Comparison of ENCODE assay signal across 11 mouse cellular contexts in the genomic region with DNA sequence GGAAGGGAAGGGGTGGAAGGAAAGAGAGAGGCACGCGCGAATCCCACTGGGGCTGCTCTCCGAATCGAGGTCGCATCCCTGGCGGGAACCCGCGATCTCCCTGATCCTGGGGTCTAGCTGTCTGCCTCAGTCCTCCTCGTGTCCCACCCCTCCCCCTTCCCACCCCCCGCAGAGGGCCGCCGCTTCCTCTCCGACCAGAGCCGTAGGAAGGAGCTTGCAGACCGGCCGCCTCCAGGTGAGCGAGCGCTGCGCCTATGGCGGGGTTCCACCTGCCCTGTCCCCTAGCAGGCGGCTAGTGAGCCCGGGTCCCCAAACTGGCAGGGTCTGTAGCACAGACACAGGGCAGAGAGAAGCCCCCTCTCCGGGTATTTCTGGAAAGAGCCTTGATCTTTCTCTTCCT. TPM values are rescaled to one million over a fixed set of nuclear protein-coding genes. Genes with fewer than 3 reads are reported as not detected.
A peak's percentile ranks its signal among the peaks of the same experiment; 100 is the strongest.
DNase-seq lines count a peak whose midpoint lies in the region; ATAC-seq and TF ChIP-seq lines count a peak whose summit lies in the region.
"Had no signal": no experiment of that assay in that cellular context is flagged by ENCODE, and none has a peak within 500 bp of the region (broad histone marks: within the 10 kb centered on the region; RNA-seq: fewer than 3 reads in every experiment).

No protein-coding gene starts in this region.

- TF ChIP-seq CTCF in layer of hippocampus, adult 2 months (conservative IDR thresholded peaks at IDR 0.05), result no peak

- no peaks in the 10 kb centered on the region for H3K36me3 ChIP-seq in heart, embryonic 14.5 days (ENCODE audit: control insufficient read depth, insufficient read depth, low read length)
- H3K36me3 ChIP-seq in embryonic facial prominence, embryonic 13.5 days, result no peaks in the 10 kb centered on the region
- no peaks in the 10 kb centered on the region for H3K36me3 ChIP-seq in limb, embryonic 10.5 days
- H3K36me3 ChIP-seq in neural tube, embryonic 13.5 days, result peaks cover 6% of the 10 kb centered on the region; the same call in 1 of the 2 replicates

- H3K4me1 ChIP-seq in heart, embryonic 14.5 days (ENCODE audit: control insufficient read depth in 2 of 2, insufficient read depth in 2 of 2, low read length in 2 of 2), result peaks cover 0 to 4% of the 10 kb centered on the region in 2 experiments; a peak in 2 of 4 replicates
- peaks cover 7% of the 10 kb centered on the region; the same call in 1 of the 2 replicates for H3K4me1 ChIP-seq in embryonic facial prominence, embryonic 13.5 days
- H3K4me1 ChIP-seq in limb, embryonic 10.5 days, result peaks cover 12% of the 10 kb centered on the region
- H3K4me1 ChIP-seq in neural tube, embryonic 13.5 days (replicated peaks), result peaks cover 7% of the 10 kb centered on the region

- peak overlapping the region; percentile 43; the same call in 1 of the 2 replicates for H3K9ac ChIP-seq in heart, embryonic 14.5 days (ENCODE audit: low read length)
- H3K9ac ChIP-seq in embryonic facial prominence, embryonic 13.5 days, result peak overlapping the region; percentile 61
- peak overlapping the region; percentile 59 for H3K9ac ChIP-seq in neural tube, embryonic 13.5 days

- ATAC-seq in heart, embryonic 14.5 days (ENCODE audit: insufficient number of reproducible peaks, insufficient read depth, low FRiP score, low read depth), result no peak
- ATAC-seq in embryonic facial prominence, embryonic 13.5 days (ENCODE audit: insufficient number of reproducible peaks, insufficient read depth, low FRiP score, low TSS enrichment, low read depth), result no peak
- ATAC-seq in neural tube, embryonic 13.5 days (ENCODE audit: low read depth), result peak; percentile 43

- no peak for DNase-seq in heart, adult 9 months (ENCODE audit: low spot score in 2 of 2)
- peak; percentile 47 for DNase-seq in limb, embryonic 10.5 days (ENCODE audit: low spot score)
- no peak for DNase-seq in layer of hippocampus, adult 9-11 months
- no peak for DNase-seq in layer of hippocampus, adult 2 months (ENCODE audit: low spot score in 2 of 2)
- no peak for DNase-seq in adrenal gland, postnatal 4 days (ENCODE audit: low spot score in 2 of 2)
- DNase-seq: heart, adult 2 months had no signal

- H3K4me2 ChIP-seq in heart, embryonic 14.5 days (ENCODE audit: low read length), result peak overlapping the region; percentile 63
- peak overlapping the region; percentile 68 for H3K4me2 ChIP-seq in embryonic facial prominence, embryonic 13.5 days
- H3K4me2 ChIP-seq in neural tube, embryonic 13.5 days, result peak overlapping the region; percentile 57

- under 1% methylated on average over 18 of the region's 24 CpGs for WGBS in heart, embryonic 14.5 days
- under 1% methylated on average over 23 of the region's 24 CpGs for WGBS in embryonic facial prominence, embryonic 13.5 days
- WGBS in limb, embryonic 10.5 days, result 1% methylated on average over 24 of the region's 24 CpGs
- WGBS in neural tube, embryonic 13.5 days, result 3% methylated on average over 24 of the region's 24 CpGs

- no peak overlapping the region for H3K27ac ChIP-seq in heart, embryonic 14.5 days (replicated peaks in 1 of 2; ENCODE audit: control insufficient read depth in 1 of 2, insufficient read depth in 1 of 2, low read depth in 2 of 2, low read length in 2 of 2)
- H3K27ac ChIP-seq in embryonic facial prominence, embryonic 13.5 days, result no peak overlapping the region
- no peak overlapping the region for H3K27ac ChIP-seq in limb, embryonic 10.5 days
- no peak overlapping the region for H3K27ac ChIP-seq in neural tube, embryonic 13.5 days (replicated peaks)
- H3K27ac ChIP-seq in layer of hippocampus, adult 2 months, result no peak overlapping the region
- H3K27ac ChIP-seq: heart, adult 2 months had no signal

- no peaks in the 10 kb centered on the region for H3K9me3 ChIP-seq in heart, embryonic 14.5 days (ENCODE audit: control insufficient read depth, low read length)
- no peaks in the 10 kb centered on the region for H3K9me3 ChIP-seq in embryonic facial prominence, embryonic 13.5 days
- no peaks in the 10 kb centered on the region for H3K9me3 ChIP-seq in limb, embryonic 10.5 days (replicated peaks)
- H3K9me3 ChIP-seq in neural tube, embryonic 13.5 days, result no peaks in the 10 kb centered on the region

- H3K4me3 ChIP-seq in heart, embryonic 14.5 days (ENCODE audit: control insufficient read depth in 1 of 2, insufficient read depth in 1 of 2, low read depth in 1 of 2, low read length in 2 of 2), result peak overlapping the region in 1 of 2 experiments; percentile 25; a peak in 1 of 4 replicates
- peak overlapping the region; percentile 37 for H3K4me3 ChIP-seq in embryonic facial prominence, embryonic 13.5 days
- H3K4me3 ChIP-seq in limb, embryonic 10.5 days, result peak overlapping the region; percentile 50
- peak overlapping the region; percentile 34 for H3K4me3 ChIP-seq in neural tube, embryonic 13.5 days
- H3K4me3 ChIP-seq in layer of hippocampus, adult 2 months, result no peak overlapping the region; the same call in 1 of the 2 replicates
- H3K4me3 ChIP-seq: heart, adult 2 months had no signal

- H3K27me3 ChIP-seq in heart, embryonic 14.5 days (ENCODE audit: control insufficient read depth, insufficient read depth, low read length), result peaks cover 36% of the 10 kb centered on the region
- H3K27me3 ChIP-seq in embryonic facial prominence, embryonic 13.5 days, result peaks cover 37% of the 10 kb centered on the region
- peaks cover 50% of the 10 kb centered on the region for H3K27me3 ChIP-seq in limb, embryonic 10.5 days (ENCODE audit: low read depth, poor library complexity, severe bottlenecking)
- peaks cover 47% of the 10 kb centered on the region for H3K27me3 ChIP-seq in neural tube, embryonic 13.5 days

RNA-seq across cellular contexts. Expression of gene Spx, which starts 1.4 kb away (rescaled TPM):
- 0.42 TPM in 1 of 2 replicates, not detected in the other for polyA plus RNA-seq in heart, embryonic 14.5 days (2014; fragmentation: Nextera tagmentation; extraction: Ambion mirVana)
- polyA plus RNA-seq in embryonic facial prominence, embryonic 13.5 days (2015; fragmentation: Nextera tagmentation; extraction: Ambion mirVana), result 1.2 and 1.4 TPM in 2 replicates
- 0.54 and 0.78 TPM in 2 replicates for polyA plus RNA-seq in limb, embryonic 10.5 days (2016; fragmentation: Nextera tagmentation; extraction: Ambion mirVana)
- polyA plus RNA-seq in neural tube, embryonic 13.5 days (2015; fragmentation: Nextera tagmentation; extraction: Ambion mirVana), result 0.72 and 0.78 TPM in 2 replicates
- 1 to 10 TPM; 1.2 to 2.9 TPM for total RNA-seq in layer of hippocampus, adult 2 months (2021)
- total RNA-seq in adrenal gland, postnatal 4 days (2021), result under 1 TPM; 0.20 to 0.36 TPM
- total RNA-seq: heart, adult 2 months had no signal

RNA-seq across cellular contexts. Expression of gene Golt1b, which starts 27.6 kb away (rescaled TPM):
- 71.4 and 73.1 TPM in 2 replicates for polyA plus RNA-seq in heart, embryonic 14.5 days (2014; fragmentation: Nextera tagmentation; extraction: Ambion mirVana)
- 121 and 125 TPM in 2 replicates for polyA plus RNA-seq in embryonic facial prominence, embryonic 13.5 days (2015; fragmentation: Nextera tagmentation; extraction: Ambion mirVana)
- 115 and 125 TPM in 2 replicates for polyA plus RNA-seq in limb, embryonic 10.5 days (2016; fragmentation: Nextera tagmentation; extraction: Ambion mirVana)
- polyA plus RNA-seq in neural tube, embryonic 13.5 days (2015; fragmentation: Nextera tagmentation; extraction: Ambion mirVana), result 84.1 and 87.5 TPM in 2 replicates
- 10 to 100 TPM; 28.6 TPM for total RNA-seq in layer of hippocampus, adult 2 months (2021)
- total RNA-seq in adrenal gland, postnatal 4 days (2021), result 10 to 100 TPM; 31.2 to 37.5 TPM

RNA-seq across cellular contexts. Expression of gene Recql, which starts 27.7 kb away (rescaled TPM):
- 18.1 and 18.5 TPM in 2 replicates for polyA plus RNA-seq in heart, embryonic 14.5 days (2014; fragmentation: Nextera tagmentation; extraction: Ambion mirVana)
- 30.1 and 31.3 TPM in 2 replicates for polyA plus RNA-seq in embryonic facial prominence, embryonic 13.5 days (2015; fragmentation: Nextera tagmentation; extraction: Ambion mirVana)
- polyA plus RNA-seq in limb, embryonic 10.5 days (2016; fragmentation: Nextera tagmentation; extraction: Ambion mirVana), result 30.0 and 31.5 TPM in 2 replicates
- polyA plus RNA-seq in neural tube, embryonic 13.5 days (2015; fragmentation: Nextera tagmentation; extraction: Ambion mirVana), result 27.1 and 29.7 TPM in 2 replicates
- total RNA-seq in layer of hippocampus, adult 2 months (2021), result 10 to 100 TPM; 26.7 to 26.9 TPM
- total RNA-seq in adrenal gland, postnatal 4 days (2021), result 10 to 100 TPM; 18.1 to 22.9 TPM

RNA-seq across cellular contexts. Expression of gene Gys2, which starts 58.3 kb away (rescaled TPM):
- not detected in 2 replicates for polyA plus RNA-seq in heart, embryonic 14.5 days (2014; fragmentation: Nextera tagmentation; extraction: Ambion mirVana)
- polyA plus RNA-seq in embryonic facial prominence, embryonic 13.5 days (2015; fragmentation: Nextera tagmentation; extraction: Ambion mirVana), result 0.66 TPM in 1 of 2 replicates, not detected in the other
- polyA plus RNA-seq in limb, embryonic 10.5 days (2016; fragmentation: Nextera tagmentation; extraction: Ambion mirVana), result not detected in 2 replicates
- polyA plus RNA-seq in neural tube, embryonic 13.5 days (2015; fragmentation: Nextera tagmentation; extraction: Ambion mirVana), result not detected in 2 replicates
- total RNA-seq in layer of hippocampus, adult 2 months (2021), result under 1 TPM; 0.12 to 0.13 TPM
- 10 to 100 TPM in 1 of 2 experiments, under 1 TPM in 1; 0.50 to 13.2 TPM for total RNA-seq in adrenal gland, postnatal 4 days (2021)
- polyA plus RNA-seq: brain, embryonic 14.5 days; C2C12 had no signal
